Mouse (Mus musculus): Measurements from ENCODE around the gene Fmn2. TPM values are rescaled to one million over a fixed set of nuclear protein-coding genes. Genes with fewer than 3 reads are reported as not detected.

The Fmn2 gene
- polyA plus RNA-seq, 1 experiment = not detected

GRCm38 (mm10) chr1:174781037-174781436, 279.4 kb downstream of the Fmn2 start:
- no peak for TF ChIP-seq GATA1 (IDR thresholded peaks at IDR 0.05; ENCODE audit: low read length)

- no peak for TF ChIP-seq GATA1 (IDR thresholded peaks at IDR 0.05; ENCODE audit: low read length)
These were observed 287.0 kb downstream of the Fmn2 start for GRCm38 (mm10) chr1:174788617-174789016.

- TF ChIP-seq GATA1 (IDR thresholded peaks at IDR 0.05; ENCODE audit: low read length) = no peak
These were observed 310.2 kb downstream of the Fmn2 start for GRCm38 (mm10) chr1:174811846-174812245.

- no peak for TF ChIP-seq GATA1 (IDR thresholded peaks at IDR 0.05; ENCODE audit: low read length)
These were observed 324.9 kb downstream of the Fmn2 start for GRCm38 (mm10) chr1:174826562-174826961.

DNA sequence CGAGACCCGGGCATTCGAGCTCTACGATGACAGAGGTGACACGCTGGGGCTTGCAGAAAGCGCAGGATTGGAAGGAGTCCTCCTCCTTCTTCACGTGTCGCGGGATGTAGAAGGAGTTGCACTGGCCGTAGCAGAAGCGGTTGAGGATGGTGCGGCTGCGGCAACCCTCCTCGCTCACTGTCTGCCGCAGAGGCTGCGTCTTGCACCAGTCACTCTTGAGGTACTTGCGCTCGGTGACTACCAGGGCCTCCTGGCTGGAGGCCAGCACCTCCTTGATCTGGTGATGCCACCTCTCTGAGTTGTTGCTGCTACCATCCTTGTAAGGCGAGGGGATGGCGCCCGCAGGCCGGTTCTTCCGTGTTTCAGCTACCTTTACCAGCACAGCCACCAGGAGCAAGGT, 335.2 kb downstream of the Fmn2 start:
- no peak for TF ChIP-seq GATA1 (IDR thresholded peaks at IDR 0.05; ENCODE audit: low read length)

GRCm38 (mm10) chr1:174844786-174845185, 343.2 kb downstream of the Fmn2 start:
- no peak for TF ChIP-seq GATA1 (IDR thresholded peaks at IDR 0.05; ENCODE audit: low read length)

DNA sequence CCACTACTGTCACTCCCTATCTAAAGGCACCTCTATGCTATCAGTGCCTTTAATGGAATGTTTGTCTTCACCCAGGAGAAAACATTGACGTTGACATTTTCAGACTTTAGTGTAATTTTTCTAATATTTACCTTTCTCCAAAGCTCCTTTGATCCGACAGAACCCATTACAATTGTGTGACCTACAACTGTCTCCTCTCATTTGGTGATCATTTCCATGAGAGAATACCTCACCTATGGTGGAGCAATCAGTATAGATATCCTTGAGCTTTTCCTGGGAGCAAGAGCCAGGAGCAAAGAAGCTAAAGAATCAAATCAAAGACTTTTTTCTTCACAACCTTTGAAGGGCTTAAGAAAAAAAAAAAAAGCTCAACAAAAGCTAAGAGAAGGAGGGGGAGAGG, 354.6 kb downstream of the Fmn2 start:
- TF ChIP-seq GATA1 (IDR thresholded peaks at IDR 0.05; ENCODE audit: low read length) = no peak

GRCm38 (mm10) chr1:174860407-174861118, 358.9 kb downstream of the Fmn2 start:
- TF ChIP-seq GATA1 (IDR thresholded peaks at IDR 0.05; ENCODE audit: low read length) = no peak

Other genes starting within 250 kb of the Fmn2 start
- gene Olfr419, start 249.8 kb upstream of the Fmn2 start, polyA plus RNA-seq (2012) = not detected in 2 replicates
- not detected in 2 replicates for gene Mptx1, start 171.3 kb upstream of the Fmn2 start, polyA plus RNA-seq (2012)
- not detected in 2 replicates for gene Olfr417, start 136.7 kb upstream of the Fmn2 start, polyA plus RNA-seq (2012)
- not detected in 2 replicates for gene Olfr248, start 110.8 kb upstream of the Fmn2 start, polyA plus RNA-seq (2012)
- gene Olfr414, start 77.8 kb upstream of the Fmn2 start, polyA plus RNA-seq (2012) = not detected in 2 replicates
- gene Olfr220, start 59.7 kb upstream of the Fmn2 start, polyA plus RNA-seq (2012) = not detected in 2 replicates